Mouse (Mus musculus): ENCODE measurements around the gene Macrod2.

Macrod2 gene

DNA sequence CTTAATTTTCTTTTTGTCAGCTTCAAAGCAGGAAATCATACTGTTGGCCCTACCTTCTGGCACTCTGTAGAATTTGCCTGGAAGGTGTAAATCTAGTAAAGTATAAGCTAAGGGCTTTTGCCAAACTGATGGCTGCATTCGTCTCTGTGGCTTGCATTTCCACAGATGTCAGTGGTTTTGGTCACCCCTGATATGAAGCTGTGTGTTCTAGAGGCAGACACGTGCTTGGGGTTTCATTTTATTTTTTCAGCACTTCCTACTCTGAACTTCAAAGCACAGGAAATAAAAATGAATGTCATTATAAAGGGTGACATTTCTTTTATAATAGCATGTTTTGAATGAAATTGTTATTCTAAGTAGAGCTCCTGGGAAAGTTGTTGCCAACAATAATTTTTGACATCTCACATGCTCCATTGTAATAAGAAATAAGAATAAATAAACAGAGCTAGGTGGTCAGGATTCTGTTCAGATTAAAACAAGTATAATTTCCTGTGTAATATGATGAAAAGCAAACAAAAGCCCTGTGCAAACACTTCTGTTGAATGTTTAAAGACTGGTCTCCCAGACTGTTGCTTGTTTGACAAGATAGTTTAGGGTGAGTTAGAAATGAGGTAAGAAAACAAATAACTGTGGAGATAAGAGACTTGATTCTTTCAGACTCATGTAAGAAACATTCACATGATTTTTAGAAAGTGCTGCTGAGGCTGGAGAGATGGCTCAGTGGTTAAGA is 424.4 kb downstream of the Macrod2 start:
- DNase-seq: no peak

- DNase-seq: no peak
These were observed 427.3 kb downstream of the Macrod2 start for GRCm38 (mm10) chr2:140822378-140822777.

- DNase-seq: peak; percentile 10
These were observed 431.1 kb downstream of the Macrod2 start for GRCm38 (mm10) chr2:140826241-140826640.

DNA sequence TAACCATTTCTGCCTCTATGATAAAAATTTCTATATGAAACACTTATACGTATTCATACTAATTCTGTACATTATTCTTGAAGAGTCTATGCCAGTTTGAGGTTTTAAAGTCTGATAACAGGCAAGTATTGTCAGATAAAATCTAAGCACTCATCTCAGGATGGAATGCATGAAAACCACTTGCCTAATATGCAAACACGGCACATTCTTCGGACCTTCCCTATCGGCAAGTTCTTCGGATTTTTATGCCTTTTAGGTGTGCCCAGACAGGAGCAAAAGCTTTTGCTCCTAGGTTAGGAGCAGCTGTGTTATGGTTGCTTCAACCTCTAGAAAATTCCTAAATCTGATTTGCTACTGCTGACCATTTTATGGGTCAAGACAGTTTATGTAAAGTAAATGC is 433.8 kb downstream of the Macrod2 start:
- DNase-seq: no peak

GRCm38 (mm10) chr2:140830086-140830485 is 435.0 kb downstream of the Macrod2 start:
- no peak for DNase-seq

DNA sequence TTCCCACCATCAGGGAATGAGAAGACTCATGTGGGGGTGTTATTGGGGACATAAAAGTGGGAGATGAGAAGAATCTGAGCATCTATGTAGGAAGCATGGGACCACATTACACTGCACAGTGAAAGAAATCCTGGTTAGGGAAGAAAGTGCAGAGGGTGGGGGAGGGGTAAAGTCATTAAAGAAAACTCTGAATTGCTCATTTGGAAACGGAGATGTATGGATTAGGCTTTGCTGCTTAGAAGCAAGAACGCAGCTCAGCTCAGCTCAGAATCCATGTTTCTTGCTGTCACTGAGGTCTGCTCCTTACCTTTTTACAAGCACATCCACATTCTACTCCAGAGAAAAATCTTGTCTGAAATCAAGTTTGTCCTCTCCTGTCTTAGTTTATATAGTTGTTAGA is 444.3 kb downstream of the Macrod2 start:
- DNase-seq: no peak

GRCm38 (mm10) chr2:140839880-140840279 is 444.8 kb downstream of the Macrod2 start:
- DNase-seq: peak; percentile 78

DNA sequence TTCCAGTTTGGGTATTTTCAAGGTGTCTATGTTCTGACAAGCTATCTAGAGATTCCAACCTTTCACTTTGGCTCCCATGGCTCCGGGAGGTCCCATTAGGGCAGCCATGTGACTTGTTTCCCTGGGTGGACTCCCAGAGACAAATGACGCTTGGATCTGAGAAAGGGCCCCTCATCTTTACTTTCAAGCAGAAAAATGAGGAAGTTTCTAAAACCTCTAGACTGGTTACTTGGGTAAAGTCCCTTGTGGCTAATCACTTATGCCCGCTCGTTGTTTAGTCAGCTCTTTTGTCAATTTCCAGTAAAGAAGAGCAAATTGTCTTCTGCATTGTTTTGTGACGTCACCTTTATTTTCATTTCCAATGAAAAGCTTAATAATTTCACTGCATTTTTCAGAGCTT is 448.9 kb downstream of the Macrod2 start:
- DNase-seq: no peak

DNA sequence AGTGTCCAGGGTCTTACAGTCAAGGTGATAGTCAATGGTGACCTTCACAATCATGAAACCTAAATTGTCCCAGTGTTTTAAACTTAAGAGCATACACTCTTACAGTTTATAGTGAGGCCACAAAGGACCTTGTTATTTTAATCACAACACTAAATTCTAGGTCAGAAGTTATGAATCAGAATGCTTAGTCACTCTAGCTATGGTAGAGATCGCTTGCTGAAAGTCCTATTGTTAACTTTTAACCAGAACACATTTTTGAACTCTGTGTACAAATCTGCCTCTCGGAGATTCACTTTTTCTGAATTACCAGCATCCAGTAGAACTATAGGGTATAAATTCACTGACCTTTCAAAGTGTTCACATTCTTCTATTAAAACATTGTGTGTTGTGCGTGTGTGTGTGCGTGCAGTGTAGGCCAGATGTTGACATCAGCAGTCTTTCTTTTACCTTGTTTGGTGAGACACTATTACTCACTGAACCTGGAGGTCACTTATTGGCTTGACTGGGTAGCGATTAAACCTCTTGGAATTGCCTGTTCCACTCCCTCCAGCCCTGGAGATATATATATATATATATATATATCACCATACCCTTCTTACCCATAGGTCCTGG is 452.8 kb downstream of the Macrod2 start:
- DNase-seq: no peak

GRCm38 (mm10) chr2:140853538-140853937 is 458.4 kb downstream of the Macrod2 start:
- DNase-seq: no peak

- no peak for DNase-seq
These were observed 466.2 kb downstream of the Macrod2 start for GRCm38 (mm10) chr2:140861356-140861755.

- DNase-seq: no peak
These were observed 467.6 kb downstream of the Macrod2 start for GRCm38 (mm10) chr2:140862736-140863135.

- no peak for DNase-seq
These were observed 470.5 kb downstream of the Macrod2 start for GRCm38 (mm10) chr2:140865636-140866035.

GRCm38 (mm10) chr2:140867116-140867515 is 472.0 kb downstream of the Macrod2 start:
- DNase-seq: no peak

GRCm38 (mm10) chr2:140885176-140885575 is 490.1 kb downstream of the Macrod2 start:
- DNase-seq: no peak

- DNase-seq: no peak
These were observed 495.6 kb downstream of the Macrod2 start for GRCm38 (mm10) chr2:140890683-140891082.

DNA sequence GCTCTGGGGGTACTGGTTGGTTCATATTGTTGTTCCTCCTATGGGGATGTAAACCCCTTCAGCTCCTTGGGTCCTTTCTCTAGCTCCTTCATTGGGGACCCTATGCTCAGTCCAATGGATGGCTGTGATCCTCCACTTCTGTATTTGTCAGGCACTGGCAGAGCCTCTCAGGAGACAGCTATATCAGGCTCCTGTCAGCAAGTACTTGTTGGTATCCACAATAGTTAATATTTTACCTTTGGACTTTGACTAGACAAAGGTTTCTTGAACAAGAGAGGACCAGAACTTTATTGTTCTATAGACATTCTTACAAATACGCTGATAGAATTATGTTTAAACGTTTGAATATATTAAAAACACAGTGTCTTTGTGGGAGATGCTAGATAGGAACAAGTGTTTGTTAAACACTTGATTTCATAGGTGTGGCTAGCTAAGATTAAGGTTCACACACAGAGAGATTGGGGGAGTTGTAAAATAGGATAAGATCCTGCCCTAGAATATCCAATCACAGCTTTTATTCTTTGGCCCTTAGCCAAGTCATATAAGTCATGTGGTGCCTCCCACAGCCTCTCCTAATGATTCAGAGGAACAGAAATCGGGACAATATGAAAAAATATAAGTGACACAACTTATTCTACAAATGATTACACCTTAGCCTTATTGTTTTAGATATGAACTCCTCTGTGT is 501.4 kb downstream of the Macrod2 start:
- DNase-seq: no peak

- no peak for DNase-seq
These were observed 503.4 kb downstream of the Macrod2 start for GRCm38 (mm10) chr2:140898408-140898985.

DNA sequence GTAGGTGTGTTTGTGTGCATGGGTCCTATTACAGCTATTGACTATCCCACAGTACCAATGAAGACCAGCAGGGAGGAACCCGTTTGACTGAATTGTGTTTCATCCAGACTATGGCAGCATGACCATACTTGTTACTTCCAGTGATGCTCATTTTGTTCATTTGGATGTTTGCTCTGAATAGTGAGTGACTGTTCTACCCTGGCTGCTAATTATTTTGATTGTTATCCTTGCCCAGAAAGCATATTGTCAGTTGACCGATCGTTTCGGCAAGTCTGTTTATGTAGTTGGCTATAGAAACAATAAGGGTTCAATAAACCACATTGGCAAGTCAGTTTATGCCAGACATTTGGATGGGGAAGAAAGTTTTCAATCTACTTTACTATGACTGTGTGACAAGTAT is 510.2 kb downstream of the Macrod2 start:
- DNase-seq: no peak

- no peak for DNase-seq
These were observed 511.0 kb downstream of the Macrod2 start for GRCm38 (mm10) chr2:140906123-140906522.

DNA sequence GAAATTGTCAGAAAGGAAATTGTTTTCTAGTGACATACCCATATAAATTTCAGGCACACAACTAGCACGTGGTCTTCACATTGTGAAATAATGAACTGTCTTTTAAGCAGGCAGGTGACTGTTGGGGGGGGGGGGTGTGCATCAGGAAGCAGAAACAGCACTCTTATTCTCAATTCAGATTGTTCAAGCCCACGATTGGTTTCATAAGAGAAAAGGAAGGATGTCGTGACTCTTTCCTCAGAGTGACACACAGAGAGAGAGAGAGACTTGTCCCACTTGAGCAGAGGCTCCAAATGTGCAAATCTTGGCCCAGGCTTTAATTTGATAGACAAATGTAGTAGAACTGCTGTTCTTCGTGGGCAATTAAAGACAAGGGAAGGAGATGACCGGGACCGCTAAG is 516.4 kb downstream of the Macrod2 start:
- no peak for DNase-seq

GRCm38 (mm10) chr2:140912179-140912578 is 517.1 kb downstream of the Macrod2 start:
- DNase-seq: no peak

DNA sequence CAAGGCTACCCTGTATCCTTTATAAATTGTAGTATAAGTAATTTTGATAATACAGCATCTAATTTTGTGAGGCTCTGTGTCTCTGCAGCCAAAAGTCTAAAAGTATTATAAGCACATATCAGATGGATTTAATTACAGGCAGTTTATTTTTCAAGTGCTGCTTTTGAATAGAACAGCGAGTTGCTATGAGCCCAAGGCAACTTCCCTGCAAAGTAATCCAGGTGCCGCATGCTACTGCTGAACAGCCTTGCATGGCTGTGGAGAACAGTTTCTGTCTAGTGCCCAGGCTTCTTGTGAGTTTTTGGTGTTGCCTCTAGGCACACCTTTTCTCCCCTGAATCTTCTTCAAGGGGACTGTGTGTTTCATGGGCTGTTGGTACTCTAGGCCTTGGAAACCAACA is 517.8 kb downstream of the Macrod2 start:
- no peak for DNase-seq
